Mouse (Mus musculus) liver, embryonic 15.5 days (tissue): ENCODE results near the gene Pcdh7. TPM values are rescaled to one million over a fixed set of nuclear protein-coding genes. Genes with fewer than 3 reads are reported as not detected.

ENCODE experiments used
- ATAC-seq: fragments of 200-750 bp; cut with Nextera tagmentation; 2 replicates; pipeline ENCODE4 v1.8.0; 2017; ENCODE audit warnings: moderate number of reproducible peaks, mild to moderate bottlenecking, moderate library complexity; ENCODE audit not compliant: insufficient read depth
- H3K27ac ChIP-seq: fragments of 300-500 bp; sonication (generic); replicated peaks from 2 replicates; pipeline ENCODE4 v1.5.1; 2015; ENCODE audit warnings: mild to moderate bottlenecking, inconsistent platforms
- H3K27me3 ChIP-seq: fragments of 300-500 bp; sonication (generic); 2 replicates; pipeline ENCODE4 v1.6.1; 2015; ENCODE audit warnings: mild to moderate bottlenecking, inconsistent platforms
- H3K36me3 ChIP-seq: fragments of 300-500 bp; sonication (generic); replicated peaks from 2 replicates; pipeline ENCODE4 v1.6.1; 2015; ENCODE audit warnings: moderate library complexity, mild to moderate bottlenecking, inconsistent platforms
- H3K4me1 ChIP-seq: fragments of 300-500 bp; sonication (generic); replicated peaks from 2 replicates; pipeline ENCODE4 v1.6.1; 2015; ENCODE audit warnings: inconsistent platforms
- H3K4me2 ChIP-seq: fragments of 300-500 bp; sonication (generic); 2 replicates; pipeline ENCODE4 v1.6.1; 2015; ENCODE audit warnings: moderate library complexity, mild to moderate bottlenecking, inconsistent platforms
- H3K4me3 ChIP-seq: fragments of 300-500 bp; sonication (generic); replicated peaks from 2 replicates; pipeline ENCODE4 v1.5.1; 2015; ENCODE audit warnings: mild to moderate bottlenecking, inconsistent platforms
- H3K9ac ChIP-seq: fragments of 300-500 bp; sonication (generic); 2 replicates; pipeline ENCODE4 v1.6.1; 2015; ENCODE audit warnings: moderate library complexity, mild to moderate bottlenecking, inconsistent platforms
- H3K9me3 ChIP-seq: fragments of 300-500 bp; sonication (generic); replicated peaks from 2 replicates; pipeline ENCODE4 v1.6.1; 2016; ENCODE audit warnings: inconsistent platforms
- WGBS: fragments of 180-500 bp; shearing (Covaris S2); methylation state at CpG from one replicate; pipeline ENCODE4 v1.1.7; 2015; ENCODE audit warnings: mixed read lengths; ENCODE audit not compliant: insufficient replicate concordance; 5-methylcytosine and 5-hydroxymethylcytosine counted together
- polyA plus RNA-seq: library from polyadenylated mRNA; unstranded; fragments of >200 nt; fragmentation: Nextera tagmentation; extraction: Ambion mirVana; gene quantifications from 2 replicates; pipeline ENCODE4 v1.2.1, GENCODE M21; 2015

The Pcdh7 gene
- polyA plus RNA-seq, 1 experiment from 2014 or later: 0.29 TPM

- no peak overlapping the region for H3K9ac ChIP-seq
- H3K4me2 ChIP-seq: no peak overlapping the region
- no peaks in the 10 kb centered on the region for H3K9me3 ChIP-seq
- no peaks in the 10 kb centered on the region for H3K4me1 ChIP-seq
- ATAC-seq: no peak
- no peaks in the 10 kb centered on the region for H3K27me3 ChIP-seq
- no peak overlapping the region for H3K4me3 ChIP-seq
- H3K36me3 ChIP-seq: no peaks in the 10 kb centered on the region
- H3K27ac ChIP-seq: no peak overlapping the region
- 56% methylated on average over 3 of the region's 3 CpGs for WGBS
These were observed 222.7 kb downstream of the Pcdh7 start for GRCm38 (mm10) chr5:57940457-57940856.

GRCm38 (mm10) chr5:57943176-57943575 is 225.4 kb downstream of the Pcdh7 start:
- ATAC-seq: no peak
- Histone ChIP-seq H3K36me3 (no peaks in the 10 kb centered on the region), H3K27ac (no peak overlapping the region), H3K27me3 (no peaks in the 10 kb centered on the region), H3K9ac (no peak overlapping the region), H3K4me1 (no peaks in the 10 kb centered on the region), H3K4me3 (no peak overlapping the region), H3K9me3 (no peaks in the 10 kb centered on the region), H3K4me2 (no peak overlapping the region)
- WGBS: 64% methylated on average over 2 of the region's 2 CpGs

DNA sequence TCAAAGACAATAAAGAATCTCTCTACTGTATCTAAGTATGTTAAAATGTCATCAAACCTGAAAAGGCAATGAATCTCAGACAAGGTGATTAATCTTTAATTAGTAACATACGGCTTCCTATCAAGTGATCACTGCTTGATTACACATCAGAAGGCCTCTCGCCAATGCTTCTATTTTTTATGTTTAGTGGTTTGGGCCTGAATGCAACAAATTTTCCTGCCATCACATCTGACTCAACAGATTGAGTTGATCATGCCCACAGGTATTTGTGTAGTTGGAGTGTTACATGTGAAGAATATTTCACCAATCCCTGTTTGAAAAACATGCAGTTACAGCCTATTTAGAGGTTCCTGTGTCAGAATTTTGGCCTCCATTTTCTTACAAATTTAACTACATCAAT is 225.8 kb downstream of the Pcdh7 start:
- Histone ChIP-seq H3K4me2 (no peak overlapping the region), H3K9me3 (no peaks in the 10 kb centered on the region), H3K27me3 (no peaks in the 10 kb centered on the region), H3K9ac (no peak overlapping the region), H3K4me1 (no peaks in the 10 kb centered on the region), H3K27ac (no peak overlapping the region), H3K4me3 (no peak overlapping the region), H3K36me3 (no peaks in the 10 kb centered on the region)
- ATAC-seq: no peak
- WGBS: 75% methylated on average over 2 of the region's 2 CpGs

- H3K4me3 ChIP-seq: no peak overlapping the region
- H3K36me3 ChIP-seq: no peaks in the 10 kb centered on the region
- no peak overlapping the region for H3K4me2 ChIP-seq
- H3K9ac ChIP-seq: no peak overlapping the region
- 54% methylated on average over 3 of the region's 3 CpGs for WGBS
- no peak for ATAC-seq
- H3K9me3 ChIP-seq: no peaks in the 10 kb centered on the region
- no peaks in the 10 kb centered on the region for H3K27me3 ChIP-seq
- H3K4me1 ChIP-seq: no peaks in the 10 kb centered on the region
- H3K27ac ChIP-seq: no peak overlapping the region
These were observed 227.7 kb downstream of the Pcdh7 start for GRCm38 (mm10) chr5:57945419-57945818.

DNA sequence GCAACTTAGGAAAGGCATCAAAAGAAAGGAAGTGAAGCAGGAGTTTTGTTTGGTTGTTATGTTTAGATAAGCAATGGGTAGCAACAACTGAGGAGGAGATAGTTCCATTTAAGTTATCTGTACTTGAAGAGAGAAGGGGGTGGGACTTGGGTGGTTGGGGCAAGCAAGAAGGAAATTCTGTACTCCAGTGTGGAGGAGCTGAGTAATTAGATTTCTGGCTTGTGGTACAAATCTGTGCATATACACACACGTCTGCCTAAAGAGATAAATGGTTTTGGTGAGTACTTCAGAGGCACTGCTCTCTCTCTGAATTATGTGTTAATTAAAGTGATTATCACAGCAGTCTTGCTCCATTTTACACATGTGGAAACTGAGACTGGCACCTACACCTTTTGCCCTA is 241.6 kb downstream of the Pcdh7 start:
- 6% methylated on average over 1 of the region's 1 CpGs for WGBS
- H3K4me3 ChIP-seq: no peak overlapping the region
- no peaks in the 10 kb centered on the region for H3K27me3 ChIP-seq
- H3K4me1 ChIP-seq: no peaks in the 10 kb centered on the region
- no peak overlapping the region for H3K27ac ChIP-seq
- H3K4me2 ChIP-seq: no peak overlapping the region
- no peaks in the 10 kb centered on the region for H3K36me3 ChIP-seq
- H3K9ac ChIP-seq: no peak overlapping the region
- no peaks in the 10 kb centered on the region for H3K9me3 ChIP-seq
- ATAC-seq: no peak

DNA sequence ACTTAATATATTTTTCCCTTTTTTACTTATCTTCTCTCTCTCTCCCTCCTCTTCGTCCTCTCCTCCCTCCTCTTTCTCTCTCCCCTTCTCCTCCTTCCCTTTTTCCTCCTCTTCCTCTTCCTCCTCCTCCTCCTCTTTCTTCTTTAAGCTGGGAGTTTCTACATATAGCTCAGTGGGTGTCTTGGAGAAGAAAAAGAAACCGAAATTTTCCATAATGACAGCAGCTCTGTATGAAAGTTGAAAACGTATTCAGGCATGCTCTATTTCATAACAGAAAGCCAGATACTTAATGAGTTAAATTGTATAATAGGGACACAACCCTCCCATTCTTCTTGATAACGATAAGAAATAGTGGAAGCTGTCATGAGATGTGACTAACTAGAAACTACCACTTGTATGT is 246.0 kb downstream of the Pcdh7 start:
- 43% methylated on average over 4 of the region's 4 CpGs for WGBS
- ATAC-seq: no peak
- no peak overlapping the region for H3K9ac ChIP-seq
- H3K4me1 ChIP-seq: no peaks in the 10 kb centered on the region
- H3K27ac ChIP-seq: no peak overlapping the region
- H3K27me3 ChIP-seq: no peaks in the 10 kb centered on the region
- H3K4me2 ChIP-seq: no peak overlapping the region
- H3K4me3 ChIP-seq: no peak overlapping the region
- H3K36me3 ChIP-seq: no peaks in the 10 kb centered on the region
- H3K9me3 ChIP-seq: no peaks in the 10 kb centered on the region

GRCm38 (mm10) chr5:57964201-57964600 is 246.4 kb downstream of the Pcdh7 start:
- no peak overlapping the region for H3K4me3 ChIP-seq
- 51% methylated on average over 4 of the region's 4 CpGs for WGBS
- H3K9me3 ChIP-seq: no peaks in the 10 kb centered on the region
- H3K27ac ChIP-seq: no peak overlapping the region
- ATAC-seq: no peak
- no peaks in the 10 kb centered on the region for H3K36me3 ChIP-seq
- H3K4me1 ChIP-seq: no peaks in the 10 kb centered on the region
- H3K4me2 ChIP-seq: no peak overlapping the region
- H3K9ac ChIP-seq: no peak overlapping the region
- no peaks in the 10 kb centered on the region for H3K27me3 ChIP-seq

DNA sequence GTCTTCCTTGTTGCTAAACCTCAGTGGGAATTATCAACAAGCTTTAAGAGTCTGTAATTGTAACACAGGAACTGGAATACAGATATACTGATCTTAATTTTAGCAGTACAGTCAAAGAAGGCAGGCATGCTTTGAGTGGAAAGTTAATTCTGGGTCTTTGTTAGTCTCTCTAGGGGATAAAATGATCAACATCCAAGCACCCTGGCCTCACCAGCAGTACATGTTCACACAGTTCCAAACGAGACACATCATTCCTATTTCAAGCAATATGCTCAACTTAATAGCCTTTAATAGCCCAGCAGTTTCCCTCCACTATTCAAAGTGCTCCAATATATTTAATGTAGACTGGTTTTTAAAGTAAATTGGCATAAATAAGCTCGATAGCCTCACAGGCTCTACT is 275.8 kb downstream of the Pcdh7 start:
- H3K4me3 ChIP-seq: no peak overlapping the region
- H3K27ac ChIP-seq: no peak overlapping the region
- ATAC-seq: no peak
- H3K9ac ChIP-seq: no peak overlapping the region
- H3K27me3 ChIP-seq: no peaks in the 10 kb centered on the region
- 58% methylated on average over 2 of the region's 2 CpGs for WGBS
- no peaks in the 10 kb centered on the region for H3K36me3 ChIP-seq
- H3K4me1 ChIP-seq: no peaks in the 10 kb centered on the region
- H3K4me2 ChIP-seq: no peak overlapping the region
- H3K9me3 ChIP-seq: no peaks in the 10 kb centered on the region

DNA sequence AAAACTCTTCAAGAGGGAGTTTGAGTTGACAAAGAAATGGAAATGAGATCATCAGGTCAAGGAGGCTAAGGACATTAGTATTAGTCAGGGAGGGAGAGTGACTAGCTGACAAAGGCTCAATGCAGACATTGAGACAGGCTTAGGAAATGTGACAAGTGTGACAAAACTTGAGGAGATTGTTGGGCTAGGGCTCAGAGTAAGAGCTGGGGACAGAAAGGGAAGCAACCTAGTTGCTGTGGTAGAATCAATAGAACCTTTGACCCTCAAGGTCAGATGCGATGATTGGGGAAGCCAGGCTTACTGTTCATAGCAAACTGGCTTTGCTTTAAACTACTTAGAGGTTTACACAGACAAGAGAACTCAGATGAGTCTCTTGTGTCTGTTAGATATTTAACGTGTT is 303.6 kb downstream of the Pcdh7 start:
- WGBS: 53% methylated on average over 2 of the region's 2 CpGs
- Histone ChIP-seq H3K27ac (no peak overlapping the region), H3K4me3 (no peak overlapping the region), H3K9ac (no peak overlapping the region), H3K4me1 (no peaks in the 10 kb centered on the region), H3K27me3 (no peaks in the 10 kb centered on the region), H3K36me3 (no peaks in the 10 kb centered on the region), H3K9me3 (no peaks in the 10 kb centered on the region), H3K4me2 (no peak overlapping the region)
- no peak for ATAC-seq

DNA sequence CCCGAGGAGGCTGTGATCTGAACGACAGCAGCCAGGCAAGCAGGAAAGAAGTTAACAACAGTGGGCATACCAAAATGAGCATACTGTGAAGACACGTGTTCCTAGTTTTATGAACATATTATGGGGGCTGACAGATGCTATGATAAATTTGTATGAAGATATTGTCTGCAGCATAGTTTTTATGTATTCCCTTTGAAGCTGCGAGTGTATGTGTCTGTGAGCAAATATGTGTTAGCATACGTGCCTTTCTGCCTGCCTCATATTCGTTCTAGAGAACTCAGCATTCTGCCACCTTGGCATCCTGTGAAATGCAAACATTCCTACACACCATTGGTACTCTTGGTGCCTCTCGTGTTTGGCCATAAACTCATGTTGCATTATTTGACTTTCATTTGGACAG is 307.4 kb downstream of the Pcdh7 start:
- H3K9me3 ChIP-seq: no peaks in the 10 kb centered on the region
- no peaks in the 10 kb centered on the region for H3K4me1 ChIP-seq
- H3K4me3 ChIP-seq: no peak overlapping the region
- 59% methylated on average over 7 of the region's 7 CpGs for WGBS
- ATAC-seq: no peak
- no peaks in the 10 kb centered on the region for H3K27me3 ChIP-seq
- H3K36me3 ChIP-seq: no peaks in the 10 kb centered on the region
- no peak overlapping the region for H3K27ac ChIP-seq
- H3K9ac ChIP-seq: no peak overlapping the region
- H3K4me2 ChIP-seq: no peak overlapping the region

- H3K27me3 ChIP-seq: no peaks in the 10 kb centered on the region
- H3K4me3 ChIP-seq: no peak overlapping the region
- H3K36me3 ChIP-seq: no peaks in the 10 kb centered on the region
- ATAC-seq: no peak
- H3K9ac ChIP-seq: no peak overlapping the region
- H3K27ac ChIP-seq: no peak overlapping the region
- H3K4me2 ChIP-seq: no peak overlapping the region
- WGBS: 54% methylated on average over 8 of the region's 8 CpGs
- no peaks in the 10 kb centered on the region for H3K9me3 ChIP-seq
- no peaks in the 10 kb centered on the region for H3K4me1 ChIP-seq
These were observed 308.0 kb downstream of the Pcdh7 start for GRCm38 (mm10) chr5:58025759-58026158.

- Histone ChIP-seq H3K4me1 (no peaks in the 10 kb centered on the region), H3K27me3 (no peaks in the 10 kb centered on the region), H3K9ac (no peak overlapping the region), H3K4me2 (no peak overlapping the region), H3K9me3 (no peaks in the 10 kb centered on the region), H3K27ac (no peak overlapping the region), H3K36me3 (no peaks in the 10 kb centered on the region), H3K4me3 (no peak overlapping the region)
- ATAC-seq: no peak
- 58% methylated on average over 3 of the region's 3 CpGs for WGBS
These were observed 322.1 kb downstream of the Pcdh7 start for GRCm38 (mm10) chr5:58039875-58040274.
